Mouse (Mus musculus): ENCODE measurements at regions not wholly inside any gene's neighbourhood (a gene's known extent, or its start where the extent isn't known, plus 50 kb on each side); places are given as distances from the start of the nearest gene placed in this dataset.

DNA sequence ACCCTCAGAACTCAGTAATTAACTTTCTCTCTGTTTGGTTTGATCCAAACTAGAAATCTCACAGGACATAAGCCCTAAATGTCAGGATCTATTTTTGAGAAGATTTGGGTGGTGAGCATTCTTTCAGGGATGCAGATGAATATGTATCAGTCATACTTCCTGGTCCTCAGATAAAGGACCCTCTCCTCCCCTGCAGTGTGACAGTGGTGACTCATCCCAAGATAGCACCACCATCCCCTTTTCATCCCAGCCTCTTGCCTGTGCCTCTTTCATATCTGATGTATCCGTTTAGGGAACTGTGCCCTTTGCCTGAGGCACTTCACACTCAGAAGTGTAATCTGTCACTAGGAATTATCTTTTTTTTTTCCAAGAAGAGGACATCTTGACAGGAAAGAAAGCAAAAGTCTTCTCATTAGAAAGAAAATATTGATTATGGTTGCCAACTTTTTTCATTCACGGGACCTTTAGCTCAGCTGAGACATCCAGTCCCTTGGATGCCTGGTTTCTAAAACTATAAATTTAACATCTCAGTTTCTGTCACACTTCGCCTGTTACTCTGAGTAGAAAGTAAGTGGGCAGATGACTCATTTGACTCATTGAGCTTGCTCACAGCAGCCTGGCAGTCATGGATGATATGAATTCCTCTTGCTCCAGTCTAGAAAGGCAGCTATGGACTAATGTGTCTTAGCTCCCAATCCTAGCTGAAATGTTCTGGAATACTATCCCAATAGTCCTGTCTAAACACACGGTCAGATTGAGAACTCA, 284.1 kb upstream of the Mctp2 start:
- no peak for DNase-seq (ENCODE audit: low spot score)

DNA sequence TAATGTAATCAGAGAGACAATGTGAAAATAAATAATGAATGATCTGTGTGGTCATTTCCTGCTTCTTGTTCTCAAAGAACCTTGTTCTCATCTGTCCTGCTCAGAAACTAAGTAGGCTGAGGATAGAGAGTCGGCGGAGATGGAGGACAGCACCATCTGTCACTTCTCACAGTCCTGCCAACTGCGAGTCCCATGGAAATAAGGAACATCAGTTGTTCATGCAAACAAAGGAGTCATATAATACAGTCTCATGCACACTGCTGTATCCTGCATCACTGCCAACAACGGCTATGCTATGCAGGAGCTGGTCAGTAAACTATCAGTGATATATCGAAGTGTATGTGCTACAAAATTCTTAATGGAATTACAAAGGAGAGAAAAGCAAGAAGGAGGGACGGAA, 285.7 kb upstream of the Mctp2 start:
- no peak for DNase-seq (ENCODE audit: low spot score)

DNA sequence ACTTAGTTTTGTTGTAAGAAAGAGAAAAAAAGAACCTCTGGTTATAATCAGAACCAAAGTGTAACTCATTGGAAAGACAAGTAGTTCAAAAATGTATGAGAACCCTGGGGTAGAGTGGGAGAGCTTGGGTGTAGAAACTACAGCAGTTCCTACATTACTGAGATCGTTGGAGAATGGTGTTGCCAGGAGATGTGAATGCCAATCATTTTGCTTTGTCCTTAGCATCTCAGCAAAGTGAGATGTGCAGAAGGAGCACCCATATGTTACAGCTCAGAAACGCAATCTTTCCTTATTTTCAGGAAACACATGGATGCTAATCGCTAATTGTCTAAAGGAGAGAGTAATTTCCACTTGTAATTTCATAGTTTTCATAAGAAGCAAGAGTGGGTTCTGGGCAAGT, 286.2 kb upstream of the Mctp2 start:
- no peak for DNase-seq (ENCODE audit: low spot score)

DNA sequence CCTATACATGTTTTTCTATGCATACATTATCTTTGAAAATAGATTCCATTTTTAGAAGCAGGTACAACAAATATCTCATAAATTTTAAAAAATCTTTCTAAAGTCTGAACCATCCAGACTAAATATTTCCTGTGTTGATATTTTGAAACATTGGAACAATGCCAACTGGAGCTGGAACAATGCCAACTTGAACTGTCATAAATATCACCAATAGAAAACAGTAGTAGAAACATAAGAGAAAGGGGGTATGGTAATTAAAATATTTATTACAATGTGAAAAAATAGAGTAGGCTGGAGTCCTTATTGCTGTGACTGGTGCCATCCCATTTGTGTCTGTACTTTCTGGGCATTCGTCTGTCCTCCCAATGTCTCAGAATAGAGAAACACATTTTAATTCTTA, 286.9 kb upstream of the Mctp2 start:
- DNase-seq (ENCODE audit: low spot score): no peak

DNA sequence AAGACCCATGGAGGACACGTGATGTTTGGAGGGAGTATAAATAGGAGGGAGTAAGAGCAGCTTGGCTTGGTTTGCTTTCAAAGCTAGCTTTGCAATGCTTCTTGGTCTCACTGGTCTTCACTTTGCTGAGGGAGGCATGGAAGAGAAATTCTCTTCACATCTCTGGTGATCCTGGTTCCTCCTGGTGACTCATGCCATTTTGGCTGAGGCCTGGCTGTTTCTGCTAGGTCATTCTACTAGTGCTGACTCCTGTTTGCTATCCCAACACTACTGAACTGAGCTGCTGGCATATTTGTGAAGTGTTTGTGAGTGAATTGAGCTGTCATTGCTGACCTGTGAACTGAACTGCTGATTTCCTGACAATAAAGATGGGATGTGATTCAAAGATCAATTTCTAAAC, 288.3 kb upstream of the Mctp2 start:
- no peak for DNase-seq (ENCODE audit: low spot score)

DNA sequence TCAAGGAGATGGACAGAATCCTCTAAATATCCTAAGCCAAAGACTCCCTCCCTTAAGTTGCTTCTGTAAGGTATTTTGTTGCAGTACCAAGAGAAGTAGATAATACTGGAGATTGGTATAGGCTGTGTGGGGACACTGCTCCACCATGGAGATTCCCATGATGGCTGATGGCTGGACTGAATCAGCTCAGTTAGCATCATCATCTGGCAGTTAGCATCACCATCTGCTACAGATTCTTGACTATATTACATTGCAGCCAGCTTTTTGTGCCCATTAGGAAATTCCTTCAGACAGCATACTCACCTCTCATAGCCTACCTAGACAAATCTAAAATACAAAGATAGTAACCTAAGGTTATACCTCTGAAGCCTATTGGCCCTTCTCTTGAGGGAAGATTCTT, 290.6 kb upstream of the Mctp2 start:
- DNase-seq (ENCODE audit: low spot score): no peak

DNA sequence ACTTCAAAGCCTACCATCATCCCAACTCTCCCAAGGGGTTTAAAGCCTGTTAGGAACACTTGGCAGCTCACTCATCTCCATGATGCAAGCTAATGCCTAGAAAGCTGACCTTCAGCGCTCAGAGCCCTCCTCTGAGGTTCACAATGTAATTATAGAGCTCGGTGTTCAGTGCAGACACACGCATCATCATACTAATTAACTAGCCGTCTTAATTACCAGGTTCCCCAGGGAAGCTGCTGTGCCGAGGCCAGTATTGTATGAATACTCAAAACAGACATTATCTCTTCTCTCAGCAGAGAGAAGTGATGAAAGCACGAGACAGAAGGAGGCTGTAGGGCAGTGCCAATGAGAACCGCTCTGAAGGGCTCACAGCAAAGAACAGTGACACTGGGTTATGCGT, 295.5 kb upstream of the Mctp2 start:
- DNase-seq (ENCODE audit: low spot score): no peak

DNA sequence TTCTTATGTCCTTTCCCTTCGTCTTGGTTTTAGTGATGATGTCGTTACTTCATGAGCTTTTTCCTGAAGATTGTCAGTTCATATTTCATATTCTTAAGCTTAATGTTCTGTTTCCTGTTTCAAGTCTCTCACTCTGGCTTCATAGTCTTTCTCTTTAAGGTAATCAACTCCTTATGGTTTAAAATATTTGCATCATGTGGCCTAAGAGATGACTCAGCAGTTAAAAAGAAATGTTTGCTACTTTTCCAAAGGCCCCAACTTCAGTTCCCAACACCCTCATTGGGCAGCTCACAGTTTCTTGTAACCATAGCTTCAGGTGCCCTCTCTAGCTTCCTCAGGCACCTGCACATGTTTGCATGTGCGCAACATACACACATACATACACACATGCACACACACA, 303.4 kb upstream of the Mctp2 start:
- DNase-seq (ENCODE audit: low spot score): no peak

DNA sequence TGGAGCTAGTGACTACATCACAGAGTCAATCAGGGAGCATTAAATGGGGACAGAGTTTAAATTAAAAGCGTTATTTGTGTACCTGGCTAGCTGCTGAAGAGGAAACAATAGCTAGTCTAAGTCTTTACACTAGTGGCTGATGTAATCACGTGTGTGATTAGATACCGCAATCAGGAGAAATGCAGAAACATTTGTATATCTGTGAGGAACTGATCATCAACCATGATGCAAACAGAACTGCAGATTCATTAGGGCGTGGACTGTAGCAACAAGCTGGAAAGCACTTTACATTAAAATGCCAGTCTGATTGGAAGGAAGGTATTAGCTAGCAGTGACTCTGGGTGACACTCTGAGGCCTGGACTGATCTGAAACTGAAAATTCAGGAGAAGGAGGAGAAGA, 308.8 kb upstream of the Mctp2 start:
- DNase-seq (ENCODE audit: low spot score): no peak

DNA sequence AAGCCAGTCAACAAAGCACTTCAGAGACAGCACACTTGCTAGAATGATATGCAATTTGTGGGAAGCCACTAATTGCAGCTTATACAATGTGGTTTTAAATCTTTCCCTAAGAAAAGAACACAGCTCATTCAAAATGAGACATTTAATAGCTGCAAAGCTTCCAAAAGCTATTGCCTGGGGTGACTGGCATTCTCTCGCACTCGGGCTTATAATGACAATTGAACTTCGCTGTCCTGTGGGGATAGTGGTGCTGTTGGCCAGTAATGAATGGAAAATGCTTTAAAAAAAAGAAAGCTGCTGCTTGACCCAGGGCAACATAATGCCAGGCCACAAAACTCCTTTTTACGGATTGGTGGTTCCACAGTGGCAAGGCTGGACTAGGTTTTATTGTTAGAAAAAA, 321.0 kb upstream of the Mctp2 start:
- no peak for DNase-seq (ENCODE audit: low spot score)

DNA sequence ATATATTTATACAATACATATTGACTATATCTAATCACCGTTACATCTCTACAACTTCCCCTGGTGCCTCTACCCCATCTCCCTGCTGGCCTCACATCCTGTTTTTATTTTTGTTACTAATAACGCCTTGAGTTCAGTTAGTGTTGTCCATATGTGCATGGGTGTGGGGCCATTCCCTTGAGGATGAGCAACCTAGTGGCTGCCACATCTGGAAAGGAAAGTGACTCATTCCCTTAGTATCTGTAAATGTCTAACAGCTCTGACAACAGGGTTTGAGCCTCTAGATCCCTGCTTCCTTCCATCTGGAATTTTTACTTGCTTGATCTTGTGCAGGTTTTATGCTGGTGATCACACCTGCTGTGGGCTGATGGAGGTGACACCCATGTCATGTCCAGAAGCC, 333.2 kb upstream of the Mctp2 start:
- DNase-seq (ENCODE audit: low spot score): no peak

DNA sequence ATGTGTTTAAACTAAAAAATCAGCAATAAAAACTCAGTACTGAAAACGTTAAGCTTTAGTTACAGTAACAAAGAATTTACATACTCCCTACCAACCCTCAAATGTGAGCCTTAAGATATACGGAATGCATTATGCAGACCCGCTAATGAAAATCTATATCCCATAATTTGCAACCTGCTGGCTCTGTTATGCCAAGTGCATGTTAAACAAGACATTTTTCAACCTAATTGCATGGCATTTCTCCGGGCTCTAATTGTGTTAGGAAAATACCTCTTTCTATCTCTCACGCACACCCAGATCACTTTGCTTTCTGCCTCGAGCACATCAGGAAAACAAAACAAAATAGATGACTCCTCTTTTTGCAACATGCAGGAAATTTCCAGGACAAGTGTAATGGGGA, 368.6 kb upstream of the Mctp2 start:
- DNase-seq (ENCODE audit: low spot score): no peak

DNA sequence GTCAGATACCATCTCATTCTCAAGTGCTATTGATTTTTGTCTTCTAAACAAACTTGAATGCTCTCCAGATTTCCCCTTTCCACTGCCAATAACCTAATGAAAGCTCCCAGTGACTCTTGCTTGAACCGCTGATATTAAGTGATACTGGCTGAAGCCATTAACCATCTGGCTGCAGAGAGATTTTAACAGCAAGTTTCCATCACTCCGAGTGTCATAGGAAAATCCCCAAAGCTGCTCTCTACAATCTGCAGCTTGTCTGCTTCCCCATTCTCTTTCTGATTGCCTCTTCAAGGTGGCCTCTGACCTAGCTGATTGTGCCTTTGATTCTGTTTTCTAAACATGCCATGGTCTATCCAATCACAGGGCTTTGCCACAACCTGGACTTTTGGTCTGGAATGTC, 379.4 kb upstream of the Mctp2 start:
- no peak for DNase-seq (ENCODE audit: low spot score)

DNA sequence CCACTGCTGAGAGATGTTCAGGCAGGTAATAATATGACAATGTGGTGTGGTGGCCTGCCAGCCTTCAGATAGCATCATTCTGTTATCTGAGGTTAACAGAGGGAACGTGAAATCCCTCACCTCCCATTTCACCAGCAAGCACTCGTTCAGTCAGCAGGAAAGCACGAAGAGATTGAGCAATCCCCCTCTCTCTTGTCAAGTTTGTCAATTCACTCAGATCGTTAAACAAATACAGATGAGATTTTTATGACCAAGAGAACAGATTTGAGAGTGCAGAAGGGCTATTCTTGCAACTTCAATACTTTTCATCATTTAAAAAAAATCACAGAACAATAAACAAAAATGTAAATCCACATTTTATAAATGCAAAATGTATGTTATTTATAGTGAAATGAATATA, 380.9 kb upstream of the Mctp2 start:
- peak; percentile 3 for DNase-seq (ENCODE audit: low spot score)

DNA sequence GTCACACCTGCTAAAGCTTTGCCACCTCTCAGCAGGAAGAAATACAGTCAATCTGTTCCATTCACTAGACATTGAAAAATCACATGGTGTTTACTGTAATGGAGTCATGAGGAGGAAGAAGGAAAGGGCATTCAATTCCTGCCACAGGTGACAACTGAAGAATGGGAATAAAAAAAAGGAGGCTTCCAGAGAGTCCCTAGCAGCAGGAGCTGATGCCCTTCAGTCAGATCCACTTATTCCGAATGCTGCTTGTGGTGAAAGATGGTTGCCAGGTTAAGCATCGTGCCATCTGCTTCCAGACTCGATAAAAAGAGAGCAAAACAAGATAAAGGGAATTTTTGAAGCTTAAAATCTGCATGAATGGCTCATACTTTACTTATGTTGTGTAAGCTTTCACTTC, 385.0 kb upstream of the Mctp2 start:
- DNase-seq (ENCODE audit: low spot score): no peak

DNA sequence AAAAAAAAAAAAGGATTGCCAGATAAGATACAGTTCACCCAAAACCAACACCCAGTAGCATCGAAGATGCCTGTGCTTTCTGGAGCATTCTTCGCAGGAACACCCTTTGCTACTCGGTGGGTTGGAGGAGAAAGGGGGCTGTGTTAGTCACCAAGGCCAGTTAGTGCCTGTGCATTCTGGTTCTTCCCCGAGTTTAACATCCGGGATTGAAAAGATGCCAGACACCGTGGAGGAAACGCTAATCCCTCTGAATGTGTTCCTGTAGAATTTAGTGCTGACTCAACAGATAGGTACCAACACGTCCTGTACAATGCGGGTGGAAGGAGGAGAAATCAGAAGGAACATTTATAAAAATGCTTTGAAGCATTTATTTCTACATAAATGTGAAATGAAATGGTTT, 385.5 kb upstream of the Mctp2 start:
- DNase-seq (ENCODE audit: low spot score): peak; percentile 12

DNA sequence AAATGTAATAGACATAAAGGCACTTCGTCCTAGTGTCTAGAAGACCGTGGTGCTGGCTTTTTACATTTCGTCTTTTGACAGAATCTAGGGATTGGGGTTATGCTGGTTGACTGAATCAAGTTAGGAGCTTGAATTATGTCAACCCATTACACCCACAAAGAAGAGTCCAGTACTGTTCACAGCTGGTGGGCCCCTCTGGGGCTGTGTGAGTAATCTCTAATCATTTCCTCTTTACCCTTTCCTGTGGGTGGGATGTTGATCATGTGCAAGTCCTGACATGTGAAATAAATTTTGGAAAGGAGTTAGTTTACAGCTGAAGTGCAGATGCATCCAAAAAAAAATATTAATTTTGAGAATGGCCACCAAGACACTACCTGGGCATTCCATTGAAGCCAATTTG, 390.3 kb upstream of the Mctp2 start:
- no peak for DNase-seq (ENCODE audit: low spot score)

DNA sequence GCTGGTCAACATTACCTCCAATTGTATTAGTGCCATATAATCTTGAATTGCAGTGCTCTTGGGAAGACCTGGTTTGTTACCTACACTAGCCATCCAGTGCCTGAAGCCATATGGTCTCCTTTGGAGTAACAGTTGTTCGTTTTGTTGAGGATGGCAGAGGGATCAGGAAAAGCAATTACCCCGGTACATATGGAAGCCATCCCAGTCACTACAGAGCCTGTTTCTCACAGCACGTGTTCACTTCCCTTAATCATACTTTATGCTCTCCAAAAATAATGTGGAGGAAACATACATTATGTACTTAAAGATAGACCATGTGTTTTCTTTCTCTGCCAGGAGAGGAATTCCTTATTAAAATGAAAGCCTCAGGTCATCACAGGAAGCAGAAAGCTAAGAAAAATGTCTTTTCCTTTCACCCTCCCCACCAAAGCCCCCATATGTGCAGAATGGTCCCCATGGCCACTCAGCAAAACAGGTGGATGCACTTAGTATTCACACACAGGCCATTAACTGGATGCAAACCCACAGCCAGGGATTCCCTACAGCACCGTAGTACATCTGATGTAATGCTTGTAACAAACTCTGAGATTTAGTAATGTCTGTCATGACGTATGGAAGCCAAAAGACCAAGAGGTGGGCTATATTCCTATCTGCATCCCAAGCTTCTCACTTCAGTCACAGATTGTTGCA, 397.4 kb upstream of the Mctp2 start:
- no peak for DNase-seq (ENCODE audit: low spot score)

DNA sequence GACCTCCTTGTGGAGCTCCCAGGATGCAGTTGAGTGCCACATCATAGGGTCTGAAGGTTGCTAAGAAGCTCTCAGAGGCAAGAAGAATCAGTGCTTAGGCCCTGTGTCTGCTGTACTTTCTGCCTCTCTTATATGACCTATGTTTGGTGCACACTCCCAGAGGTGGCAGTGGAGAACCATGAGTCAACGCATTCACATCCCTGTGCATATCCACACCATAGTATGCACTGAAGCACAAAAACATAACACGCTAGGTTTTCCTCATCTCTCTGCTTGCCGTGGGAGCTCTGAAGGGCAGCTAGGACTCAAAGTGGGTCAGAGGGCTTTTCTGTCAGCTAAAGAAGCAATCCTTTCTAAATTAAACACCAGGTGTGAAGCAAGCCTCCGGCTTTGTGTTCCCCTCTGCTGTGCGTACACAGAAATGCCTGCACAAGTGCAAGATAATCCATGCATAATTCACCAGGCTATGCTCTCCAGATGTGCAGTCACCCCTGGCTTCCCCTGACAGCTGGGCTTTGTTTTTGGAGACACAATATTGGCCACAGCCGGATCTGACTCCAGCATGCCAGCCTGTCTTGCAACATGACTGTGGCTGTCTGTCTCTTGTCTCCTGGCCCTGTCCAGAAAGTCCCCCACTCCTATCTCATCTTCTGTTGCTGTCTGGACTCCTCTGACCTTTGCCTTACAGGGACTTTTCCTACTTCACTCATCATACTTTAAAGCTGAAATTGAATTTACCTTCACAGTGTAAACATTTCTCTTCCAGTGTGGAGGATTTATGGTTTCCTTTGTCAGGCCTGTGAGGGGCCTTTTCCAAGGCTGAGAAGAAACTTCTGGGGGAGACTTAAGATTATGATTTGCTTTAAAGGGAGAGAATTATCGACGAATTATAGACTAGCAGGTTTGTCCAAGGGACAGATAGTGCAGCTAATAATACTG, 405.1 kb upstream of the Mctp2 start:
- DNase-seq (ENCODE audit: low spot score): peak; percentile 6

DNA sequence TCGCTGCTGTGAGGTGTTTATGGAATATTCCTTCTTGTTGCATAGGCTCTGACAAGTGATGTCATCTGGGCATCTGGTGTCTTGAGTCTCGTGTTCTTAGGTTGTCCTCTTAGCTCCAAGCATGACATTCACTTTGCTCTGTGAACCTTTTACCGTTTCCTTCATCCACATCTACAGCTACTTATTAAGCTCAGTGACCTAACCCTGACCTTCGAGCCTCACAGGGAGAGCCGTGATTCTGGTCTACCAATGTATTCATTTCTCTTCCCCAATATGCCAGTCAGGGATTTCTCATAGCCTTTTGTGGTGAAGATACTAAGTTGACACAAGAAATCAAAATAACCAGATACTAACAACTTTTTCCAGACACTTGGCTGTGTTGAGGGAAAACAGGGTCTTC, 409.0 kb upstream of the Mctp2 start:
- no peak for DNase-seq (ENCODE audit: low spot score)

DNA sequence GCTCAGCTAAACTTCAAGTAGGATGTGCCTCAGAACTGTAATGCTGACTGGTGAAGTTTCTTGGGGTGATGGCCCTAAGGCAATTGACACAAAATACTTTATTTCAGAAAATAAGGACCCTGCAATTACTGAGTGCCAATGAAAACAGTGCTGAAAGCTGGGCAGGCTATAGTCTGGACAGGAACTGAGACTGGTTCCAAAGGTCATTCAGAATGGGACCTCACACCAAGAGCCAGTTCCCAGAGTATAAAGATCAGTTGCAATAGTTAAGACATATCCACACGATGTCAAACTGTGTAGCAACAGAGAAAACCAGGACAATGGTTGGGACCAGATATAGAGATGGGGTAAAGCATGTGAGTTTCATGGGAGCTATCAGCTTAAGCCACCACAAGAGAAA, 409.6 kb upstream of the Mctp2 start:
- no peak for DNase-seq (ENCODE audit: low spot score)

DNA sequence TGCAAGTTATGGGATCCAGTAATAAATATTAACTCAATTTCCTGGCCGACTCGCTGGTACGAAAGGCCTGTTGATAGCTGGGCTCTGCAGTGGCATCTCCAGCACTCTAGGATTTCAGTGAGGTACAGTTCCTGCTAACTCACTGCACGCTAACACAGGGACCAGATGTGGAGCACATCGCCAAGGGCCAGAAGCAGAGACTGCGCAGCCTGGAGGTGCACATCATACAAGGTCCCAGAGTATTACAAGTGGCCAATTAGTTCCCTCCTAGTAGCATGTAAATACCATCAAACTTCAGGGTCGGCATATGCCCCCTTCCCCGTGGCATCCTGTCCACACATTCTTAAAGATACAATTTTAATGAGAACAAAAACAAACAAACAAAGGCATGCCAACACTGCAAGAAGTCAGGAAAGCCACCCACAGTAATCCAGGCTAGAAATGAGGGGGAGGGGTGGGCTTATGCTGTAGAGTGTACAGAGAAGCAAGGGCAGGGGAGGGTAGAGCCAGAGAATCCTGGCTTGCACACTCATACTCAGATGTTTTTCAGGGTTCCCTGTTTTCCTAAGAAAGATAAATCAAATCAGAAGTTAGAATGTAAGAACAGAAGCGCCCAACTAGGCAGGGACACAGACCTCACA, 419.9 kb upstream of the Mctp2 start:
- no peak for DNase-seq (ENCODE audit: low spot score)
